Mouse (Mus musculus) adrenal gland, adult 2 months (tissue): ENCODE measurements at regions not wholly inside any gene's neighbourhood (a gene's known extent, or its start where the extent isn't known, plus 50 kb on each side); places are given as distances from the start of the nearest gene placed in this dataset.

Source experiments
- DNase-seq: peaks from one replicate; pipeline ENCODE4 v3.0.0; 2021

- DNase-seq: no peak
These were observed 105.0 kb upstream of the Isl1 start for GRCm38 (mm10) chr13:116414473-116414872.

DNA sequence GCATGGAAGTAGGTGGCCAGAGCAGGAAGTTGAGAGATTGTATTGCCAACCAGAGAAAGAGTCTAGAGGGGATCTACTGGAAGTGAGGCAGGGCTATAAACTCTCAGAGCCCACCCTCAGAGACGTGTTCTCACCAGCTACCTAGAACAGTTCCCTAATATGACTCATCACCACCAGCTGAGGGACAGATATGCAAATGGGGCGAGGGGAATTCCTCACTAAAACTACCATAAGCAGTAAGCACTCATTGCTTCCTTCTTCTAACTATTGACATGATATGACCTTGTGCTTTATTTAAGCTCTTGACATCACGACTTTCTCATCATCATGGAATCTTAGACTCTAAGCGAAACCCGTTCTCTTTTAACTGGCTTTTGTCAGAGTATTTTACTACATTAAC is 101.2 kb upstream of the Isl1 start:
- no peak for DNase-seq
